Mouse (Mus musculus): Measurements from ENCODE around the gene U2af1. TPM values are rescaled to one million over a fixed set of nuclear protein-coding genes. Genes with fewer than 3 reads are reported as not detected.

Gene U2af1
- total and polyA plus RNA-seq, 3 experiments = 211 to 928 (median 498) TPM

DNA sequence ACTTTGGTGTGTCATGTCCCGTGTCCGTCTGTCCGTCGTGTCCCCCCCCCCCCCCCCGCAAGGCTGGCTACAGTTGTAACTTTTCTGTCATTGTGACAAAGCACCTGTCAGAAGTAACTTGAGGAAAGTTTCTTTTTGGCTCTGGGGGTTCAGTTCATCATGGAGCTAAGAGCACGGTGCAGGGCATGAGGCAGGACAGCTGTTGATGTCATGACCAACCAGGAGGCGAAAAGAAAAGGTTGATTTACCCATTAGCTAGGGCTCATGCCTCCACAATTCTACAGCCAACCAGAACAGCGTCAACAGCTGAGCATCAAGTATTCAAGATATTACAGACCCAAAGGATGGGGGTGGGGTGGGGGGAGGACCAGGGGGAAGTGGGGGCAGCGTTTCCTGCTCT is 9.6 kb upstream of the U2af1 start:
- Histone ChIP-seq H3K4me3 (ENCODE audit: control insufficient read depth in 1 of 2, insufficient read depth in 1 of 2, low read depth in 2 of 2, low read length in 2 of 2) (no peak overlapping the region), H3K9me3 (replicated peaks; ENCODE audit: insufficient read depth, low read length) (no peaks in the 10 kb centered on the region), H3K36me3 (ENCODE audit: control insufficient read depth in 1 of 2, insufficient read depth in 2 of 2, low read length in 2 of 2) (no peaks in the 10 kb centered on the region), H3K27me3 (ENCODE audit: control insufficient read depth in 1 of 2, insufficient read depth in 2 of 2, low read length in 2 of 2) (peaks cover 2 to 4% of the 10 kb centered on the region in 2 experiments; a peak in 3 of 4 replicates), H3K27ac (ENCODE audit: control insufficient read depth, low read depth, low read length) (no peak overlapping the region), H3K79me2 (ENCODE audit: control insufficient read depth, insufficient read depth, low read length, poor library complexity) (no peaks in the 10 kb centered on the region), H3K9ac (ENCODE audit: control insufficient read depth, low read depth, low read length, poor library complexity, severe bottlenecking) (no peak overlapping the region), H3K4me1 (ENCODE audit: control insufficient read depth in 1 of 2, insufficient read depth in 2 of 2, low read length in 2 of 2) (no peaks in the 10 kb centered on the region)
- no peak for TF ChIP-seq EP300 (IDR thresholded peaks at IDR 0.05; ENCODE audit: low read depth in 1 of 2, low read length in 2 of 2)
- TF ChIP-seq JUND (IDR thresholded peaks at IDR 0.05; ENCODE audit: low read depth, low read length) = no peak
- no peak for TF ChIP-seq ZMIZ1 (IDR thresholded peaks at IDR 0.05; ENCODE audit: low read depth, low read length)
- TF ChIP-seq POLR2AphosphoS5 (IDR thresholded peaks at IDR 0.05; ENCODE audit: borderline replicate concordance, low read depth, low read length) = no peak
- TF ChIP-seq ZNF384 (IDR thresholded peaks at IDR 0.05; ENCODE audit: low read depth, low read length) = no peak
- no peak for TF ChIP-seq USF2 (IDR thresholded peaks at IDR 0.05; ENCODE audit: borderline replicate concordance in 1 of 2, insufficient read depth in 1 of 2, low read depth in 1 of 2, low read length in 2 of 2)
- no peak for TF ChIP-seq MYB (IDR thresholded peaks at IDR 0.05; ENCODE audit: low read depth, low read length)
- TF ChIP-seq BHLHE40 (IDR thresholded peaks at IDR 0.05; ENCODE audit: borderline replicate concordance, low read depth, low read length) = no peak
- no peak for TF ChIP-seq KAT2A (conservative IDR thresholded peaks at IDR 0.05; ENCODE audit: low read depth, low read length)
- TF ChIP-seq SIN3A (IDR thresholded peaks at IDR 0.05; ENCODE audit: low read length) = no peak
- DNase-seq (ENCODE audit: low read depth, low spot score) = no peak

- Histone ChIP-seq H3K9ac (ENCODE audit: control insufficient read depth, low read depth, low read length, poor library complexity, severe bottlenecking) (no peak overlapping the region), H3K4me1 (ENCODE audit: control insufficient read depth in 1 of 2, insufficient read depth in 2 of 2, low read length in 2 of 2) (no peaks in the 10 kb centered on the region), H3K9me3 (replicated peaks; ENCODE audit: insufficient read depth, low read length) (no peaks in the 10 kb centered on the region), H3K4me3 (ENCODE audit: control insufficient read depth in 1 of 2, insufficient read depth in 1 of 2, low read depth in 2 of 2, low read length in 2 of 2) (no peak overlapping the region), H3K27ac (ENCODE audit: control insufficient read depth, low read depth, low read length) (no peak overlapping the region), H3K36me3 (ENCODE audit: control insufficient read depth in 1 of 2, insufficient read depth in 2 of 2, low read length in 2 of 2) (no peaks in the 10 kb centered on the region), H3K27me3 (ENCODE audit: control insufficient read depth in 1 of 2, insufficient read depth in 2 of 2, low read length in 2 of 2) (peaks cover 0 to 4% of the 10 kb centered on the region in 2 experiments; a peak in 1 of 4 replicates), H3K79me2 (ENCODE audit: control insufficient read depth, insufficient read depth, low read length, poor library complexity) (no peaks in the 10 kb centered on the region)
- peak; percentile 82 for DNase-seq (ENCODE audit: low read depth, low spot score)
- no peak for TF ChIP-seq ZMIZ1 (IDR thresholded peaks at IDR 0.05; ENCODE audit: low read depth, low read length)
- no peak for TF ChIP-seq TAL1 (IDR thresholded peaks at IDR 0.05; ENCODE audit: low read length)
- TF ChIP-seq GATA1 (IDR thresholded peaks at IDR 0.05; ENCODE audit: low read depth, low read length) = no peak
- no peak for TF ChIP-seq MXI1 (IDR thresholded peaks at IDR 0.05; ENCODE audit: low read depth, low read length)
- TF ChIP-seq EP300 (IDR thresholded peaks at IDR 0.05; ENCODE audit: low read depth in 1 of 2, low read length in 2 of 2) = no peak
- no peak for TF ChIP-seq NRF1 (IDR thresholded peaks at IDR 0.05; ENCODE audit: insufficient read depth, low read depth, low read length, poor library complexity, severe bottlenecking)
- no peak for TF ChIP-seq ZNF384 (IDR thresholded peaks at IDR 0.05; ENCODE audit: low read depth, low read length)
- TF ChIP-seq MAZ (IDR thresholded peaks at IDR 0.05; ENCODE audit: low read depth, low read length) = no peak
- TF ChIP-seq ZKSCAN1 (IDR thresholded peaks at IDR 0.05; ENCODE audit: low read depth, low read length) = no peak
- no peak for TF ChIP-seq BHLHE40 (IDR thresholded peaks at IDR 0.05; ENCODE audit: borderline replicate concordance, low read depth, low read length)
- TF ChIP-seq SIN3A (IDR thresholded peaks at IDR 0.05; ENCODE audit: low read length) = peak; percentile 51; the same call in 1 of the 2 replicates
- TF ChIP-seq JUND (IDR thresholded peaks at IDR 0.05; ENCODE audit: low read depth, low read length) = no peak
- TF ChIP-seq UBTF (IDR thresholded peaks at IDR 0.05; ENCODE audit: borderline replicate concordance, insufficient read depth, low read depth, low read length) = no peak
- no peak for TF ChIP-seq POLR2AphosphoS5 (IDR thresholded peaks at IDR 0.05; ENCODE audit: borderline replicate concordance, low read depth, low read length)
- no peak for TF ChIP-seq TBP (IDR thresholded peaks at IDR 0.05; ENCODE audit: low read depth, low read length)
- no peak for TF ChIP-seq POLR2AphosphoS2 (IDR thresholded peaks at IDR 0.05; ENCODE audit: low read length)
- peak; percentile 85 for TF ChIP-seq ZC3H11A (IDR thresholded peaks at IDR 0.05; ENCODE audit: low read depth, low read length)
- TF ChIP-seq ELF1 (IDR thresholded peaks at IDR 0.05; ENCODE audit: low read depth, low read length) = no peak
- TF ChIP-seq RAD21 (IDR thresholded peaks at IDR 0.05; ENCODE audit: low read depth, low read length) = peak; percentile 95
- no peak for TF ChIP-seq KAT2A (conservative IDR thresholded peaks at IDR 0.05; ENCODE audit: low read depth, low read length)
- no peak for TF ChIP-seq NELFE (IDR thresholded peaks at IDR 0.05; ENCODE audit: low read depth, low read length)
- TF ChIP-seq CHD1 (IDR thresholded peaks at IDR 0.05; ENCODE audit: low read depth, low read length) = no peak
- TF ChIP-seq USF1 (IDR thresholded peaks at IDR 0.05; ENCODE audit: low read depth, low read length) = no peak
- TF ChIP-seq TCF12 (IDR thresholded peaks at IDR 0.05; ENCODE audit: low read depth, low read length) = no peak
- TF ChIP-seq POLR2A (IDR thresholded peaks at IDR 0.05; ENCODE audit: control insufficient read depth in 1 of 2, insufficient read depth in 1 of 2, low read depth in 1 of 2, low read length in 2 of 2, poor library complexity in 1 of 2) = no peak
- no peak for TF ChIP-seq CHD2 (IDR thresholded peaks at IDR 0.05; ENCODE audit: low read length)
- TF ChIP-seq MAFK (IDR thresholded peaks at IDR 0.05; ENCODE audit: borderline replicate concordance, low read depth, low read length) = no peak
- TF ChIP-seq E2F4 (IDR thresholded peaks at IDR 0.05; ENCODE audit: borderline replicate concordance, low read depth, low read length) = no peak
- TF ChIP-seq GABPA (IDR thresholded peaks at IDR 0.05; ENCODE audit: low read depth, low read length) = no peak
These were observed 6.1 kb upstream of the U2af1 start for GRCm38 (mm10) chr17:31664760-31665159.

Data from MEL (cell line).